Mouse (Mus musculus): ENCODE results near the gene Rabep2.
"Not testable (repeated sequence)": the region's sequence is repeated elsewhere in the genome, so short reads cannot be mapped to it uniquely, and the experiment has no call there.

Rabep2 gene

DNA sequence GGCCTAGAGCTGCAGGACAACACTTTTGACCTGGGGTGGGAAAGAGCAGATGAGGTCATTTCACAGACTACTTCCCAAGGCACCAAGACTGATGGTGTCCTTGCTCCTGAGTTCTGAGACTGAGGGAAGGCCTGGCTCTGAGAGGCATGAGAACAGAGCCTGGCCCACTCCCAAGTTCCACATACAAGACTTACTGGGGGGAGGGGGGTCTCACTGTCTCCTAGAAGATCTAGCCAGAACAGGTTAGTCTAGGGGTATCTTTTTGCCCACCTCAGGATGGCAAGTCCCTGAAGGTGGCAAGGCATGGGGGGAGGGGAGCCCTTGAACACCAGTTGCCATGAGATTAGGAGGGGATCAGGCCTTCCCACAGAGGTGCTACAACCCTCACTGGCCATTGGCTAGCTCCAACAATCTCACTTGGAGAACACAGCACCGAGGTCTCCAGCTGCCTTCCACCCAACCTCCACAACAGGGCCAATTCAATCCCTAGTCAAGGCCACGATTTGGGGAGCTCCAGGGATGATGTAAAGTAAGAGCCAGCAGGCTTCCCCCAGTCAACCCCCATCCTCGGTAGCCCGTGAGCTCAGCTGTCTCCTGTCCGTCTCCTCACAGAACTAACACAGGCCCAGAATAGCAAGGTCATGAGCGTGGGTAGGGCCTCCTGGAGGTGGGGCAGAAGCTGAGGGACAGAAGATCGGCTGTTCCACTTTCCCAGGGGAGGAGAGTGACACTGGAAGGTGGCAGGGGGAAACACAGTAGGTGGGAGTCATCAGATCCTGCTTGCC lies 36.9 kb downstream of the Rabep2 start:
- no peak for DNase-seq

- no peak for DNase-seq
These were observed 37.6 kb downstream of the Rabep2 start for GRCm38 (mm10) chr7:126466116-126466515.

GRCm38 (mm10) chr7:126466707-126467106 lies 38.1 kb downstream of the Rabep2 start:
- DNase-seq = no peak

GRCm38 (mm10) chr7:126467271-126467670 lies 38.7 kb downstream of the Rabep2 start:
- peak in 1 of 2 experiments; percentile 41 for DNase-seq

DNA sequence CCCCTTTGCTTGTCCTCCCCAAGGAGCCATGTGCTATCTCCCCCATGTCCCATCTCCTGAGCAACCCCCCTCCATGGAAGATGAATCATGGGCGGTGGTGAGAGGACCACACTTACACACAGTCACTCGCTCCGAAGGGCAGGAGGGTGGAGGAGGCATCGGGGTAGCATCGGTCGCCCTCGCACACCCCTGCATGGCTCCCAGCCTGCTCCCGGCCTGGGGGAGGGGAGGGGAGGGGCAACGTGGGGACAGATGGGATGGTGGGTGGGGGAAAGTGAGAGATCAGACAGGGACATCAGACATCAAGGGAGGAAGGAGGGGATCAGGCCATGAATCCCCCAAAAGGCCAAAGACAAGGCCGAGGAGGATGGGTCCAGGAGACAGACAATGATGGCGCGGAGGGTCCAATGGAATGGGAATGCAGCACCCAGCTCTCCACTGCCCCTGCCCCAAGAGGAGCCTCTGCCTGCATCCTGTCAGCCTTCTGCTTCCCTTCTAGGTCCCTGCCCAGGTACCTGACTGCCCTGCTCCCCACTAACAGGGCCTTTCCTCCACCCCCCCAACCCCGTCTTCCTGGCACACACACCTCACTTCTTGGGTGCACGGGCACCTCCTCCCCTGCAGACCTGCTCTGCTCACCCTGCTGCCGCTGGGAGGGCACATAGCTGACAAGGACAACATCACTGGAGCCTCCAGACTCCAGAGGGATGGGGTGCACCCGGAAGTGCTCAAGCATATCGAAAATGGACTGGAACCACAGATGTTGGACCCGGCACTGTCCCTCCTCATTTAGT lies 39.5 kb downstream of the Rabep2 start:
- DNase-seq = no peak

GRCm38 (mm10) chr7:126470077-126470476 lies 41.5 kb downstream of the Rabep2 start:
- no peak for DNase-seq

DNA sequence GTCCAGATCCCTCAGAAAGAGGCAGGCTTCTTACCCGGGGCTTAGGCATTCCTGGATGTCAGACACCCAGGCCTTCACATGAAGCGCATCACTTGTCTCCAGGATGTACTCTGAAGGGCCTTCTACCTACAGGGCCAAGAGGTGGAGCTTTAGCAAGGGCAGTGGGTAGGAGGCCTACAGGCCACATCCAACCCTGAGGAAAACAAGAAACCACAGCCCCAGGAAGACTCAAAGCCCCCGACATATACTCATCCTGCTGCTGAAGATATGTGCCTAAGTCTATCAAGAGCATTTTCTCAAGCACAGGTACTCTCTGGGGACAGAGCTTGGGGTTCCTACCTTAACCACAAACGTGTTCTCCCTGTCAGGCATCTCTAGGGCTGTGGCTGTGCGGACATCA lies 42.8 kb downstream of the Rabep2 start:
- DNase-seq = no peak

- DNase-seq = no peak
These were observed 43.3 kb downstream of the Rabep2 start for GRCm38 (mm10) chr7:126471853-126472252.

GRCm38 (mm10) chr7:126472306-126472705 lies 43.7 kb downstream of the Rabep2 start:
- DNase-seq = no peak

GRCm38 (mm10) chr7:126472713-126473112 lies 44.2 kb downstream of the Rabep2 start:
- no peak for DNase-seq

DNA sequence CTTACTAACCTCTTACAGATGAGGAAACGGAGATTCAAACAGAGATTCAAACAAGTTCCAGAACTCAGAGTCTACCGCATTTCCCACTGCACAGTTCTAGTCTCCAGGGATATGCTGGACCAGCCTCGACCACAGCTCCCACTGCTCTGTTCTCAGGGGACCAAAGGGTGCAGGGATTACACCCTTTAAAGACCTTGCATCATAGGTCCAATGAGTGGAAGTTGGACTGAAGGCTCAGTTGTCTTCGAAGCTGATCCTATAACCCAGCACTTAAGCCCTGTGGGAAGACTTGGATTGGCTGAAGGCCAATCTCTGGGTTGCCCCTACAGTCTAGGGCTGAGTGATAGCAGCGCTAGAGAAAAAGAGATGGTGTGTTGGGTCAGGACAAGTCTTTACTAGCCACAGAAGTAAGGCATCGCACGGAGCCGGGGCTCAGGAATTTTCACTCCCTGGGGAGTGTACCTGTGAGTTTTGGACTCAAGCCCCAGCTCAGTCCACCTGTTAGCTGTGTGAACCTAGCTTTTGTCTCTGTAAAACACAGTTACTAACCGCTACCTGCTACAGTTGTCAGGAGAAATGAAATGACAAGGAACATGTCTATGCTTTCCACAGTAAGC lies 45.0 kb downstream of the Rabep2 start:
- DNase-seq = no peak

DNA sequence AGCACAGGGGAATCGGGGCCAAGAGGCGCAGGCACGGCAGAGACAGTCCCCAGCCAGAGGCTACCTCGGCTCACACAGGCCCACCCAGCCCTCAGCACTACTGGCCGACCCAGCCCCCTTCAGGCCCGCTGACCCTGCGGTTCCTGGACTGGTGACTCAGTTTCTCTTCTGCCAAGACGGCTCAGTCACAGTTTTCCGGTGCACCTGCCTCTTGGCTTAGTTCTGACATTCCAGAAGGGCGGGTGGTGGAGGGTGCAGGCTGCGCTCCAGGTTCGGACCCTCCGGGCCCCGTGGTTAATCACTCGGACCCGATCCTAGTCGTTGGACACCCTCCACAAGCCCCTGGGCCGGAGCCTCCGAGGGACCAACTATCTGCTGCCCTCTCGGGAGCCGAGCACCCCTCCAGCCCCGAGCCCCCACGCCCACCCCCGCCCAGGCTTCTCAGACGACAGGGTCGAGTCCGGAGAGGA lies 46.0 kb downstream of the Rabep2 start:
- DNase-seq = peak in 1 of 2 experiments; percentile 23

DNA sequence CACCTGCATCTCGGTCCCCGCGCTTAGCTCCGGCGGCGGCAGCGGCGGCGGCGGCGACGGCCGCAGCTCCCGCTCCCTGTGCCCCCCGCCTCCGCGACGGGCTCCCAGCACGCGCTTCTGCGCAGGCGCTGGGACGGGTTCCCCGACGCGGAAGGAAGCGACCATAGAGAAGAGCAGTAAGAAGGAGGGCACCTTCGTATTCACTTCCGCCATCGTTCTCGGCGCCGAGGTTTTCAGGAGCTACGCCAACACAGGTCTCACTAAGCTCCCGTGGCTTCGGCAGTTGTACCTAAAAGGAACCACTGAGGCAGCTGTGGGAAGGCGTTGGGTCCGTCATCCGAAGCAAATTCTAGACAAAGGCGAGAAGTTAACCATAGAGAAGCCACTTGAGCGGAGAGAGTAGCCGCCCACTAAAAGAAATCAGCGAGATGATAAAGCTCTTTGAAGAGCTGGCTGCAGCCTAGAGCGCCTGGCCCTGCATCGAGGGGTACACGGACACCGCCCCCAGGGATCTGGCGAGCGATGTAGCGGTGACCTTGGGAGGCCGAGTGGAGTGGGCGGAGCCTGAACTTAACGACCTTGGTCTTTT lies 46.5 kb downstream of the Rabep2 start, which contains the start of gene Sh2b1:
Gene Sh2b1 (minus strand): TSS at position 432 of the 589 bp plus-strand sequence.
- peak; percentile 87 to 90 for DNase-seq

- no peak for DNase-seq
These were observed 53.1 kb downstream of the Rabep2 start for GRCm38 (mm10) chr7:126481699-126482098.

GRCm38 (mm10) chr7:126482392-126482871 lies 53.9 kb downstream of the Rabep2 start:
- DNase-seq = peak; percentile 94 to 96

GRCm38 (mm10) chr7:126487052-126487483 lies 58.5 kb downstream of the Rabep2 start, which contains the start of gene Tufm:
Gene Tufm (plus strand): TSS chr7:126487361.
- DNase-seq = peak; percentile 97 to 98

GRCm38 (mm10) chr7:126487617-126488385 lies 59.2 kb downstream of the Rabep2 start:
- not testable (repeated sequence) for DNase-seq

GRCm38 (mm10) chr7:126491005-126491404 lies 62.4 kb downstream of the Rabep2 start:
- no peak for DNase-seq

DNA sequence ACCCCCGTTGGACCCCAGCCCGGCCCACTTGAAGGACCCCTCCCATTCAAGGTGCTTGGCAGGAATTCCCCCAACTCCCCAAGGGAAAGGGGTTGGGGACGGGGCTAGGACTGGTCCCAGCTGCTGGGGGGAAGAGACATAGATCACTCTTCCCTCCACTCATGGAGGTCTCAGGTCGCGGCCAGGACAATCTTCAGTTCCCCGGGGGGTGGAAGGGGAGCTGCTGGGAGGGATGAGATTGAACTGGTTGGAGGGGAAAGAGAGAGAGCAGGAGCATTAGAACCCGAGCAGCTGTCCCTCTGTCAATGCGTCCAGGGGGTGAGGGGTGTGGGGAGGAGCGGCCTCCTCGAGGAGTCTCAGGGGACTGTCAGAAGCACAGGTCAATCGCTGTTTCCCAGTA lies 63.4 kb downstream of the Rabep2 start:
- DNase-seq = no peak

DNA sequence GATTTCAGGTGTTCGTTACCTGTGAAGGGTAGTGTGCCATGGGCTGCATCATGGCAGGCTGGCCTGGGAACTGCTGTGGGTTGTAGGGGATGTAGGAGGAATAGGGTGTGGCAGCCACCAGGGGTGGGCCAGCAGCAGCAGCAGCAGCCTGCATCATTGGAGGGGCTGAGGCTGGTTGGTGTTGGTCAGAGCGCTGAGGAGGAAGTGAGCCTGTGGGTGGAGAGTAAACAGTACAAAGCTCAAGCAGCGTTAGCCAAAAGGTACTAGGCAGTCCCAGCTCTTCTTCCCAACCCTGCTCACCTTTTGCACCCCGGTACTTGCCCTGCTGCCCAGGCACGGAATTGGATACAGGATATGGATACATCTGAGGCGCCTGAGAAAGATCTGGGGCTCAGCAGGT lies 65.6 kb downstream of the Rabep2 start:
- no peak for DNase-seq

- DNase-seq = no peak
These were observed 67.9 kb downstream of the Rabep2 start for GRCm38 (mm10) chr7:126496475-126496874.

DNA sequence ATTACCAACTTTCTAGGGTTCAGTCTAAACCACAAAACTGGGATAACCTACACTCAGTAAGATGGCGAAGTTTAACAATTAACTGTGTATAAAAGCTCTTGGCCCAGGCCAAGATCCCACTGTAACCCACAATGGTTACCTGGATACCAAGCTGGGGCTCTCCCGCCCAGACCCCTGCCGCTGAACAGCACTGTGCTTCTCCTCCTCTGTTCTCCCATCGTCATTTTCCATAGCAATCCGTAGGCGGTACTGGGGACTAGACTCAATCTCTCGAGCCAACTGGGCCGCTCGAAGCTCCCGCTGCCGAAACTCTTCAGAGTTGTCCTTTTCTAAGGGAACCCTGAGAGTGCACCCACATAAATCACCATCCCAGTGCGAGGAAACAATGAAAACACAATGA lies 69.4 kb downstream of the Rabep2 start:
- DNase-seq = no peak

Measured in kidney, adult 8-10 months (tissue).